In genomic region chr15:34743130-34743782, GRCm38 (mm10) we compare ENCODE assay signal across 7 mouse cellular contexts.
DNase-seq lines count a peak whose midpoint lies in the region; ATAC-seq and TF ChIP-seq lines count a peak whose summit lies in the region.

No protein-coding gene starts in this region.

- DNase-seq in 416B (ENCODE audit: low read depth): peak; percentile 65
- peak; percentile 31 for DNase-seq in c-Kit-positive CD71-negative TER-119-negative erythroid progenitor cells, embryonic 14.5 days (ENCODE audit: low read depth)
- peak; percentile 23 for DNase-seq in fat pad, adult 2 months (ENCODE audit: extremely low read depth, low read depth, low spot score)
- peak; percentile 62 to 75 for DNase-seq in kidney, postnatal 4 days
- peak; percentile 75 for DNase-seq in lung, embryonic 14.5 days
- peak; percentile 1 for DNase-seq in spleen, adult 12 weeks (ENCODE audit: low spot score)

- H3K9ac ChIP-seq in lung, embryonic 14.5 days: no peak overlapping the region

- 35% methylated on average over 15 of the region's 15 CpGs for WGBS in lung, embryonic 14.5 days

- peaks cover 33% of the 10 kb centered on the region for H3K4me1 ChIP-seq in E14TG2a.4 (replicated peaks; ENCODE audit: low read depth, low read length)
- H3K4me1 ChIP-seq in lung, embryonic 14.5 days (ENCODE audit: insufficient read depth): no peaks in the 10 kb centered on the region

- H3K9me3 ChIP-seq in E14TG2a.4 (ENCODE audit: low read length): no peaks in the 10 kb centered on the region
- H3K9me3 ChIP-seq in lung, embryonic 14.5 days (ENCODE audit: low read depth, low read length): no peaks in the 10 kb centered on the region

- H3K36me3 ChIP-seq in E14TG2a.4 (ENCODE audit: insufficient read depth, low read length): no peaks in the 10 kb centered on the region
- no peaks in the 10 kb centered on the region for H3K36me3 ChIP-seq in lung, embryonic 14.5 days (ENCODE audit: insufficient read depth)

- no peak overlapping the region for H3K4me2 ChIP-seq in lung, embryonic 14.5 days

- no peak overlapping the region for H3K27ac ChIP-seq in lung, embryonic 14.5 days (ENCODE audit: low read depth)

- ATAC-seq in lung, embryonic 14.5 days (ENCODE audit: insufficient read depth): no peak

- TF ChIP-seq CTCF in E14TG2a.4 (conservative IDR thresholded peaks at IDR 0.05; ENCODE audit: low read length): peak; percentile 93
- TF ChIP-seq CTCF in lung, embryonic 14.5 days (IDR thresholded peaks at IDR 0.05; ENCODE audit: low read depth): peak; percentile 84

- H3K27me3 ChIP-seq in E14TG2a.4 (ENCODE audit: insufficient read depth, low read length): peaks cover 11% of the 10 kb centered on the region
- H3K27me3 ChIP-seq in lung, embryonic 14.5 days (ENCODE audit: insufficient read depth, low read length): no peaks in the 10 kb centered on the region

- H3K4me3 ChIP-seq in E14TG2a.4 (replicated peaks; ENCODE audit: low read length): 0 out of 2 replicates have a peak overlapping the region, but pooled peaks have one; percentile 7
- no peak overlapping the region for H3K4me3 ChIP-seq in lung, embryonic 14.5 days (ENCODE audit: low read depth, low read length)

Comparison
In these comparisons a context has a peak if more than half of its experiments do, and no peak if none do; other contexts are left out.
1. DNase-seq: peak in every context shown above with its lines; median percentile 75 in lung, embryonic 14.5 days; 68 in kidney, postnatal 4 days; 65 in 416B; 31 in c-Kit-positive CD71-negative TER-119-negative erythroid progenitor cells, embryonic 14.5 days; 23 in fat pad, adult 2 months; 1 in spleen, adult 12 weeks.